Mouse (Mus musculus): ENCODE measurements at regions not wholly inside any gene's neighbourhood (a gene's known extent, or its start where the extent isn't known, plus 50 kb on each side); places are given as distances from the start of the nearest gene placed in this dataset.

DNA sequence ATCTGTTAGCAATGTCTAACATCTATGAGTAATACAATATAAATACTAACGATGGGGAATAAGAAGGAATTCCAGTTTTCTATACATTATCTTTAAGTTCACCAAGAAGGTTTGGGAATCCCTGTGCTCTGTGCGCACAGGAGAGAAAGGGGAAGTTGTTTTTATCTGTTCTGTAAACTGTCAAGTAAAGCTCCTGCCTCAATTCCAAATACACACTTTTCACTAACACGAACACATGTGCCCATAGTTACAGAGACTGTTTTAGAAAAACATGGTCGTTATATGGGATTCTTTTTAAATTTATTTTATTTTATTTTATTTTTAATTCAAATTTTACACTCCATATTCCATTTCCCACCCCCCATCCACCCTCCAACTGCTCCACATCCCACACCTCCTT is 50.8 kb upstream of the Mef2c start:
- WGBS = 88% methylated on average over 4 of the region's 4 CpGs
- H3K4me2 ChIP-seq (ENCODE audit: low read depth, low read length) = no peak overlapping the region
- no peak overlapping the region for H3K27ac ChIP-seq (replicated peaks; ENCODE audit: low read depth, low read length)
- 0 out of 2 replicates have a peak, but pooled peaks cover 4% of the 10 kb centered on the region for H3K4me1 ChIP-seq (ENCODE audit: control insufficient read depth, insufficient read depth, low read length)
- no peaks in the 10 kb centered on the region for H3K27me3 ChIP-seq (replicated peaks; ENCODE audit: control insufficient read depth, insufficient read depth, low read length)
- no peaks in the 10 kb centered on the region for H3K36me3 ChIP-seq (ENCODE audit: control insufficient read depth, insufficient read depth, low read length)
- H3K9me3 ChIP-seq (ENCODE audit: control insufficient read depth, low read length) = no peaks in the 10 kb centered on the region
- H3K9ac ChIP-seq (ENCODE audit: low read depth, low read length) = no peak overlapping the region
- DNase-seq (ENCODE audit: low spot score) (no peak), ATAC-seq (ENCODE audit: low read depth) (no peak)
- H3K4me3 ChIP-seq (ENCODE audit: low read depth, low read length) = no peak overlapping the region

Data from embryonic facial prominence, embryonic 14.5 days (tissue).